Mouse (Mus musculus): ENCODE data around the gene Olfr24. TPM values are rescaled to one million over a fixed set of nuclear protein-coding genes. Genes with fewer than 3 reads are reported as not detected.

The Olfr24 gene
- polyA plus RNA-seq, 1 experiment from 2014 or later, result not detected

Other genes with a start within 250 kb of the Olfr24 start
- not detected in 2 replicates for gene Muc16, start 89.5 kb downstream of the Olfr24 start, polyA plus RNA-seq (2015; fragmentation: Nextera tagmentation; extraction: Ambion mirVana)
- not detected in 2 replicates for gene Olfr828, start 55.5 kb upstream of the Olfr24 start, polyA plus RNA-seq (2015; fragmentation: Nextera tagmentation; extraction: Ambion mirVana)
- not detected in 2 replicates for gene Olfr829, start 90.9 kb upstream of the Olfr24 start, polyA plus RNA-seq (2015; fragmentation: Nextera tagmentation; extraction: Ambion mirVana)
- gene Olfr830, start 110.7 kb upstream of the Olfr24 start, polyA plus RNA-seq (2015; fragmentation: Nextera tagmentation; extraction: Ambion mirVana), result not detected in 2 replicates
- not detected in 2 replicates for gene Olfr832, start 173.1 kb upstream of the Olfr24 start, polyA plus RNA-seq (2015; fragmentation: Nextera tagmentation; extraction: Ambion mirVana)
- gene Olfr834, start 224.0 kb upstream of the Olfr24 start, polyA plus RNA-seq (2015; fragmentation: Nextera tagmentation; extraction: Ambion mirVana), result not detected in 2 replicates

Data from midbrain, embryonic 13.5 days (tissue).